Mouse (Mus musculus): ENCODE data around the gene Rasl11b. TPM values are rescaled to one million over a fixed set of nuclear protein-coding genes. Genes with fewer than 3 reads are reported as not detected.

Gene Rasl11b
- total RNA-seq, 2 experiments from 2014 or later, result 44.4 to 48.5 TPM

DNA sequence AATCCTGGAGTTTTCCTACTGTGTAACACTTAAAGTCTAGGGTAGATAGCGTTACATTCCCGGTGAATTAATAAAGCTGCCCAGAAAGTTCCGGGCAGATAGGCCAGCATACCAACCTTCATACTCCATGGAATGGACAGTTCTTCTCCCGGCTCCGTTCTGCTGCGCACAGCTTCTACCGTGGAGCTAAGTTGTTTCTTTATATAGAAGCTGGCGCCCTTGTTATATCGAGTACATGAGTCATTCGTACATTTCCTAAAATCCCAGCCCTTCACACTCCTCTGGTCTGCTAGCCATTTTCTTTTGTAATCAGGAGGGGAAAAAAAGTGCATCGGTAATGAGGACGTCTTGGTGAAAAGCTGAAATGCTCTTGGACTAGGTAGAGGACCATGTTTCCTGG lies 7.0 kb upstream of the Rasl11b start:
- DNase-seq (ENCODE audit: low spot score in 2 of 2), result no peak

DNA sequence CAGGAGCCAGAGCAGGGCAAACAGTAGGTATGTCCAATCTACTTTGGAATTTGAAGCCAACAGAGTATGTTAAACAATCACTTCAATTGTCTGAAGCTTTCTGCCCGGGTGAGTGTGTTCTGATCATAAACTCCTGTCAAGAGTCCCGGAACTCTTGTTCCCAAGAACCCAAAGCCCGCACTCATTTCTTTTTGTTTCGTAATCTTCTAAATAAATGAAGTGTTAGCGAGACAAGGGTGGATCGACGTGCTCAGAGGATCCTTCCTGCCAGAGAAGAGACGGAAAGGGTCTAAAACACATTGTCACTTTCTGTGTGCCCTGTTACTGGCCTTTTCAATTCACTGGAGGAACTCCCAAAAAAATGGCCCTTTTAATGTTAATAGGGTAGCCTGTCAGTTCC lies 6.2 kb upstream of the Rasl11b start:
- no peak for DNase-seq (ENCODE audit: low spot score in 2 of 2)

DNA sequence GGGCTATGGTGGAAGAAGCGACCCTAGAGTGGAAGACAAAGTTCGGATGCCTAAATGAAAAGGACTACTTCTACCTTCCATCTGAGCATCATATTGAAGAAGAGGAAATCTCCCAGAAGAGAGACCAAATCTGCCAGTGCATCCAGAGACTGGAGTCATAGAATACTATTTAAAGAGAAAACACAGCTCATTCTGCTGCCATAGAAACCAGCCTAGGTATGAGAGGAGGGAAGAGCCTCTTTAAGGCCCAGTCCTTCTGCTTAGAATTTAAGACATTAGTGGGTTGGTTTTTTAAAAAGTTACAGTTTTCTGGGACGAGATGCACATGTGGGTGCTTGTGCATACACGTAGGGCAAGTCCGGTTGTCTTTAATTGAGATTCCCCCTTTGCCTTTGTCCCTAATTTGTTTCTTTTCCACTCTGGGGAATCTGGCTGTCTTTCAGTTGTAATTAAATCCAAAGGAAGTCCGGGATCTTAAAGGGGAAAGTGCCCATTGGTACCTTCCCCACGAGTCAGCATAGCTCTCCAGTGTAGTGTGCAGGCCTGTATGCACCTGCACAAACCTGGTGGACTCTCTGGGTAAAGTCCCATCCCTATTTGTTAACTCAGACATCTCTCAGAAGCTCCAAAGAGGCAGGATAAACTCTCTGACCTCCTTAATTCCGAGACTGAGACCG lies 5.5 kb upstream of the Rasl11b start:
- no peak for DNase-seq (ENCODE audit: low spot score in 2 of 2)

DNA sequence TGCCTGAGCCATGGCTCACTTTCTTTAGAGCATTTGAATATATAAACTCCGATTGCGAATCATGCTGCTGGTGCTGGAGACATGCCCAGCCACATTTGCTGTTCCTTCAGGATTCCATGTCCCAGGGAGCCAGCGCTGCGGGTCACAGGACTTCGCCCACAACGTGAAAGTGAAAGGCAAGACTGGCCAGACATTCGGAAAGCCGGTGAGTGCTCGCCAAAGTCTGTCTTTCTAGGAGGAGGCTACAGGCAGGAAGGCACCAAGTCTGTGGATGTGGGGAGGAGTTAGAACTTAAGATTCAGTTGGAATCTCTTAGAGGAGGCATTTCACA lies 5.0 kb upstream of the Rasl11b start:
- DNase-seq (ENCODE audit: low spot score in 2 of 2), result no peak

DNA sequence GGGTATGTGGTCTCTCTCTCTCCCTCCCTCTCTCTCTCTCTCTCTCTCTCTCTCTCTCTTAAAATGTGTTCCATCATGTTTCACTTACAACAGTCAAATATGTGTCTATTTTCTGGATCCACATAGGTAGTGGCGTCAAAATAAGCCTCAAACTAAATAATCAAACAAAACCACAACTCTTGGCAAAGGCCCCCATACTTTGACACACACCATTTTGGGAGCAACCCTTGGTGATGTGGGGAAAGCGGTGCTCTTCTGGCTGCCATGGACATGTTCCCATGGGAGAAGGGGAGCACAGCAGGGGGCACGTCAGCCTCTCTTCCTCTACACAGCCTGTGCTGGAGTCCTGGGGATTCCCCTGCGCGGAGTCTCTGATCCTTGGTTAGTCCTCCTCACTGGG lies 4.2 kb upstream of the Rasl11b start:
- DNase-seq (ENCODE audit: low spot score in 2 of 2), result no peak

DNA sequence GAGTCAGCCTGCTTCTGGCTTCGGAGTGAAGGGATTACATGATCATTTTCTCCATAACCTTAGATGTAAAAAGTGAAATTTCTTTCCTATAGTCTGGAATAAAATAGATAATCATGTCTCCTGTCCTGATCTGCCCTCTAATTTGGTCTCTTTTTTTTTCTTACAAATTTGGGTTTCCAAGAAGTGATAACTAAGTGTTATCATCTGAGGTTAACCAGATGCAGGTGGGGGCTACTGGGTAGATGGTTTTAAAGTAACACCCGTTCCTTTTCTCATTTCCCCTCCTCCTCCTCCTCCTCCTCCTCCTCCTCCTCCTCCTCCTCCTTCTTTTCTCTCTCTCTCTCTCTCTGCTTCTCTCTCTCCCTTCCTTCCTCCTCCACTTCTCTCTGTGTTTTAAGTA lies 2.1 kb upstream of the Rasl11b start:
- no peak for DNase-seq (ENCODE audit: low spot score in 2 of 2)

DNA sequence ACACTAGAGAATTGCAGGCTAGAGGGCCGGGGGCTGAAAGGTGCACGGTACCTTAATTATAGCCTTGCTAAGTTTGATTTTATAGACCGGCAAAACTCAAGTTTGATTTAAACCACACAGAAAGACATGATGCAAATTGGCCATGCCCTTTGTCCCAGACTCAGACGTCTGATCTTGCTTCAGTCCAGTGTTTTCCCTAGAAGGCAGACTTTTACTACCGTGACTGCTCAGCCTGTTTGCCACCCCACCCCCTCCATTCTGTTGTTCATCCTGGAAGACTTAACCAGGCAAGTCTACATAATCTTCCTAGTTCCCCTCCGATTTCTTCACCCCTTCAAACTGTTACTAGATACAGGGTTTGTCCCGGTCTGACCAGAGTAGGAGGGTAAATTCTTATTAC lies 1.5 kb upstream of the Rasl11b start:
- no peak for DNase-seq (ENCODE audit: low spot score in 2 of 2)

DNA sequence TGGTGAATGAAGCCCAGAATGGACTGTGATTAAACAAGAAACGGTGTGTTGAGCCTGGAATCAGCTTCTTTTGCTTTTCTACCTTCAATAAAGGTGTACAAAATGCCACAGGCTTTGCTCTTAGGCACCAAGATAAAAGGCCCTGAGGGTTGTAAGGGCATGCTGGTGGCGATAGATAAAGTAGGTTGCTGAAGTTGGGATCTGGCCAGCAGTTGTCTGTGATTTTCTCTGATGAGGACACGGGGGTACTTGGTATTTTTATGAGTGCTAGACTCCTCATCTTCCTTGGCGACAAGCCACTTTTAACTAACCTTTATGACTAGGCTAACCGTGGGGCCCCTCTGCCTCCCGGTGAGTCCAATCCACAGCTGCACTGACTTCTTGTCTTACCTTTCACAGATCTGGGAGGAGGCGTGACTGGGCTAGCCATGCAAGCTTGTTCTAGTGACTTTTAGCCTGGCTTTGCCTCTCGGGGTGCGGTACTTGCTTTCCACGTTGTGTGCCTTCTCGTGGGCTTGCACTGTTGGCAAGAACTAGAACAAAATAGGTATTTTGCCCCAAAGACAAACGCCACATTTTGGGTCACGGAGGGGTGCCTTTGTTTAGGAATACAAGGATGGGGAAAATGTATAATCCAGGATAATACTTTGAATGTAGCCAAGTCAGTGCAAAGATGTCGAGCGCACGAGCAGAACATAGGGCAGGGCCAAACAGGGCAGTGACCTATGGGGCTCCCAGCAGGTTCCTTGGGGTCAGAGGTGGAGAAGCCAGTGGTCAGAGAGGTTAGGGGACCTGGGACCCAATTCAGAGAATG lies 852 bp upstream of the Rasl11b start:
- DNase-seq (ENCODE audit: low spot score in 2 of 2), result no peak

DNA sequence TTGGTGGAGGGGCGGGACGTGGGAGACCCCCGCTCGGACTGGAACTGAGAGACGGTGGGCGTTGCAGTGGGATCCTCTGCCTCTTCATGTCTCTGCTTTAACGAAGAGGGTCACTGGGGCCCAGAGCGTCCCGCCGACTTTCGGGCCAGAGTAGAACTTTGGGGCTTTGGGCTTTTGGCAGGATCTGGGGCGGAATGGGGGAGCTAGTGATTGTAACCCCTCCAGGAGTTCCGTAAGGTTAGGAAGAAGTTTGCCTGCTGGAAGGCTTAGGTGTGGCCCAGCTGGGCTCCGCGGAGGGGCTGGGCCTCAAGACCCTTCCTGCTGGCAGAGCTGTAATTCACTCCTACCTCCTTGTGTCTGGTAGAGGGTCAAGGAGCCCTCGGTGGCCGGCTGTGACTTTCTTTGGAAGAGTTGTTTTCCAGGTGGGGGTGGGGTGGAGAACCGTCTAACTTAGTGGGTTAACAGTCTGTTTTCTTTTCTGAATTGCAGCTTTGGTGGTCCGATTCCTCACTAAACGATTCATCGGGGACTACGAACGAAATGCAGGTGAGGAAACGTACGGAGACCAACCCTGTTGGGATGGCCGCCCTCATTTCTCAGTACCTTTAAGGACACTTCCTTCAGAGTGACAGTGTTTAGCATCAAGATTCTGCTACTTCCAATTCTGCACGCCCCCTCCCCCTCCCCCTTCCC lies 674 bp downstream of the Rasl11b start:
- no peak for DNase-seq (ENCODE audit: low spot score in 2 of 2)

DNA sequence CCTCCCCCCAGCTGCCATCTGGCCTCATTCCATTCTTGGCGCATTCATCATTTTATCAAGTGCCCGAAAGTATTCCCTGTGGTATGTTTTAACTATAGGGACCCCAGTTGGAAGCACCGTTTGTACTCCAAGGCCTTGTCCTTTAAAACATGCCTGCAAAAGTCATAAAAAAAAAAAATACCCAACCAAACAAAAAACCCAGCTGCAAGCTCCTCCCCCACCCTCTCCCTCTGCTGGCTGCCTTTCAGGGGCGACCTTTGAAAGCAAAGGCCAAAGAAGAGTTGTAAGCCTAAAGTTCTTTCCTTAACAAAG lies 1.2 kb downstream of the Rasl11b start:
- DNase-seq (ENCODE audit: low spot score in 2 of 2), result no peak

DNA sequence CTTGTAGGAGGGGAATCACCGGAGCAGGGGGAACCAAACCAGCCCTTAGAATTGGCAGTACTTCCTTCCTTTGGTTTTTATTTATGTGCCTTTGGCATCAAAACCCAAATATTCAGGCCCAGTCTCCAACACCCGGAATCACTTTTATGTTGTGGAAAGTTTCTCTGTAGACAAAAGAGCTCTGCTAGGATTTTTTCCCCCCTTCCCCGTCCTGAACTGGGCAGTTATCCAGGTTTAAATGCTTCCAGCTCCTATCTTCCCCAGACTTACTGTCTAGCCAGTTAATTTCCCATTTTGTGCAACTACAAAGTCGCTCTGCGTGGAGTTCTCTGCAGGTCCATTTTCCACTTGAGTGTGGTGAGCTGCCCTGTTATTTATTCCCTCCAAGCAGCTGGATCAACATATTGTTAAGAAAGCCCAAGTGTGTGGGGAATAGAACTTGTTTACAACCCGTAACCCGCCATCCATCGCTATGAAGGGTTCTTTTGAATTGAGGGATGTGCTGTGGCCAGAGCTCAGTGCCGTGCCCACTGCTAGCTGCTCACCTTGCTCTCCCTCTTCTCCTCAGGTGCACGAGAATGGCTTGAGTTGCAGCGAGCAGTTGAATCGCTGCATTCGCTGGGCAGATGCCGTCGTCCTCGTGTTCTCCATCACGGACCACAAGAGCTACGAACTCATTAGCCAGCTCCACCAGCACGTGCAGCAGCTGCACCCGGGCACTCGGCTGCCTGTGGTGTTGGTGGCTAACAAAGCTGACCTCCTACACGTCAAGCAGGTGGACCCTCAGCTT lies 2.6 kb downstream of the Rasl11b start:
- DNase-seq (ENCODE audit: low spot score in 2 of 2), result no peak

DNA sequence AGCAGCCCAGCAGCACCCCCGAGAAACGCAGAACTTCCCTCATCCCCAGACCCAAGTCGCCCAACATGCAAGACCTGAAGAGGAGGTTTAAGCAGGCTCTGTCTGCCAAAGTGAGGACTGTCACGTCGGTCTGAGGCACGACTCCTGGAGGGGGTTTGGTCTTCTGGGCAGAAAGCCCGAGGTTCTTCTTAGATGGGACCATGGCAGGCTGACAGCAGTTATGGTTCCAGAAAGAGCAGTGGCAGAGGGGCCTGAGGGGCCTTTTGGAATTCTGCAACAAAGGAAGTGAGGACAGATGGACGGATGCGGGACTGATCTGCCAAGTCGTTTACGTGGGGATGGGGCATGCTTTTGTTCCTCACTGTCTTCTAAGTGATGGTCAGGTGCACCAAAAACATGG lies 3.4 kb downstream of the Rasl11b start:
- no peak for DNase-seq (ENCODE audit: low spot score in 2 of 2)

DNA sequence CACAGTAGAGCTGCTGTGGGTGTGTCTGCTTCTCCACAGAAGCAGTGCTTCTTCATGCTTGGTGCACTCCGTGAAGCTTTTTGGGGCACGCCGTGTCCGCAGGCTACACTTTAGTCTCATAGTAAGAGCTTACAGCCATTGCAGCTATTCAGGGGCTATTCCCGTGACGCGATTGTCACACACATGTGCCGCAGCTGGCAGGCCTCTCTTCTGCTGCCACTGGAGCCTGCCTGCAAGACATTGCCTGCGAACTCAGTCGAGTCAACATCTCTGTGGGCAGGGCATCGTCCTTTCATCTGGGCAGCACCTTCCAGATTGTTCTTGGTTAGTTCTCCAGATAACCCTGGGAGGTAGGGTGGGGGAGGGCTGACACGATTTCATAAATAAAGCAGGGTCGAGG lies 4.7 kb downstream of the Rasl11b start:
- DNase-seq (ENCODE audit: low spot score in 2 of 2), result no peak

DNA sequence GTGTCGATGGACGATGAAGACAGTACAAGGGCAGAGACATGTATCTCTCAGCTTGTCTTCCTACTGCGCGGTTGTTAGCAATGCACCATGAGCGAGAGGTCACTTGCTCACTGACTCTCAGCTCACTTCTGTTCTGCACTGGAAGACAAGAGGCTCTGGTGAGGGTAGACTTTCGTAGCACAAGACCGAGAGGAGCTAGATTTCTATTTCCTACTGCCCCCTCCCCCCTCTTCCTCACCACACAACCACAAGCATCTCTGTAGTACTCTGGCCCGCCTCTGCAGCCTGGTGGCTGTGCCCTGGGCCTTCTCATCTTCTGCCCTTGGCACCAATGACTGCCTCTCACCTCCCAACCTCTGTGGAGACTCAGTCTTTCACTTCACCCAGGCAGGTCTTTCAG lies 5.4 kb downstream of the Rasl11b start:
- DNase-seq (ENCODE audit: low spot score in 2 of 2), result no peak

DNA sequence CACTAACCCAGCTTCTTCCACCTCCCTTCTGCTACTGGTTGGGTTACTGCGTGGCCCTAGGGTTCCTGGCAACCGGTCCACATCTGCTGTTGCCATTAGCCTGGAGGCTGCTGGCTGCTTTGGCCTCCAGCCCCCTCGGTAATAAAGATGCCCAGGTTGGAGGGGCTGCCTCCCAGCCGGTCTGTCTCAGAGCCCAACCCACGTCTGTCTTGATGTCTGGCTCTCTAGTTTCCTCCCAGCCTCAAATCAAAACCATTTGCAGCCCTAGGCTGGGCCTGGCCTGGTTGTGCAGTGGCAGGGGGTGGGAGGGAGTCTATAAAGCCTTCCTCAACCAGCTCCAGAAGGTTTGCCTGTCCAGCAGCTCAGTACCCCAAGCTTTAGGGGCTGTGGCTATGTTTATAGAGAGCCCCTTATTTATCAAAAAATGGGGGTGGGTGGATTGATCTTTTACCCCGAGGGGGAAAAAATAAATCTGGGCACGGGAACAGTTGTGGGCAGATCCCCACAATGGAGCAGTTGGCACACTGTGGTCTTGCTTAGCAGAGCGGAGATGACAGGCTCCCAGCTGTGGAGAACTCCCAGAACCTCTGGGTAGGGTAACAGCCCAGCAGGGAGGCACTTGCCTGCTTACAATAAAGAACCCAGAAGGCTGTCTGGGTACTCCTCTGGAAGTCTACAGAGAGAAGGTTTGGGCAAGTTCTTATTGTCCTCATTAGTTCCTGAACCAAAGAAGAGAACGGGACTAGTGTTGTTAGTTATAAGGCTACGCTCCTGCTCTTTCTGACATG lies 6.7 kb downstream of the Rasl11b start:
- no peak for DNase-seq (ENCODE audit: low spot score in 2 of 2)

DNA sequence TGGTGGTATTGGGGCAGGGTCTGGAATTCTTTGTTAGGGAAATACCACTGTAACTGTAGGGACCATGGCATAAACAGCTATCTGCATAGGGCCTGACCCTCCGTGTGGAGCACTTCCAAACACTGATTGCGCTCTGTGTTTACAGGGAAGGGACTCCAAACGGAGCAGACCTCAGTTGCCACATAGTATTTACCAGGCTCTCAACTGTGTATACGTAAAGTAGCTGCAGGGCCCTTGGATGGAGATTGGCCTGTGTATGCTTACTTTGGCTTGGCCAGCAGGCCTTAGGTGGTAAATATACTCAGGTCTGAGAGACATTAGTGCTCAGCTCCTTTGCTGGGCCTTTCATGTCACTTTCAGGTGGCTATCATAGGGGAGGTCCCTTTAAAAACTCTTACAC lies 7.4 kb downstream of the Rasl11b start:
- no peak for DNase-seq (ENCODE audit: low spot score in 2 of 2)

DNA sequence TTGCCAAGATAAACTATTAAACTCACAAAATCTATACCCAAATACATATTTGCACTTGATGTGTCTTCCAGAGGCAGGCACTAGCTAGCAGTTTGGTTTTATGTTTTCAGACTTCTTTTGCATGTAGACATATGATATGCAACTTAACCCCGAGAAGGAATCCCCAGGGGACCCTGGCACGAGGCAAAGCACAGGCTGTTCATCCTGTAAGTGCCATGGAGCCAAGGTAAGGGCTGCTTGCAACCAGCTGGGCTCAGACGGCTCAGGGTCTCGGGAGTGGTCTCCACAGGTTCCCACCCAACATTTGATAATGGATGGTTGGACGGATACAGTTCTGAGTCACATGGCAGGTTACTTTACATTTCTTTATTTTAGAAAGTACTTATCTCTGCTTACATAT lies 9.4 kb downstream of the Rasl11b start:
- DNase-seq (ENCODE audit: low spot score in 2 of 2), result no peak

DNA sequence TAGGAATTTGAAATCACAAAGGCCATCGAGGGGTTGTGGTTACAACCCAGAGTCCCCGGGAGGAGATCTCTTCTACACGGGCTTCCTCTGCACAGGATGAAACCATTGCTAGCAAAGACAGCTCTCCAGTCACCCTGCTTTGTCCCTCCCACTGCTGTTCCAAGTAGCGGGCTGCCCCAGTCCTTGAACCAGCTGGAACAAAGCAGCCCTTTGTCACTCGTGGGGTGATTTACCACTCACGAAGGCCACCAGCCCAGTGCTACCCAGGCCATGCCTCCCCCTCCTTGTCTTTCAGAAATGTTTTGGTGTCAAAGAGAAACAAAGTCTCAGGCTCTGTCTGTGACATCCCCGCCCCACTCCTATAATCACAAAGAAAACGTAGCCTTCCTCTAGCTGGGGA lies 10.4 kb downstream of the Rasl11b start:
- DNase-seq (ENCODE audit: low spot score in 2 of 2), result no peak

DNA sequence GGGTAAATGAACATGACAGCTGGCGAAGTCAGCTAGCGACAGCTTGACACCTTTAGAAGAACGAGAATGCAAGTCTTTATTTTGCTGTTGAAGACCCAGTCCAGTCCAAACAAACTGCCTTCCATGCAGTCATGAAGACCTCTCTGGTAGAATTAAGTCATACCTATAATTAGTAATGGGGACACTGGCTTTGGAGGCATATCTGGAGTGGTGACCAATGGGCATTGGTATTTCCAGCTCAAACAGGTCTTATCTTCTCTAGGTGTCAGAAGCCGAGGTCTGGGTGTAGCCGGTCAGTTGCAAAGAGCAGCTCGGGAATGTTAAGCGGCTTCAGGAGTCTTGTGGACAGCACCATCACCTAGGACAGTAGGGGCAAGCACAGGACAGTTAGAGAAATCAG lies 11.0 kb downstream of the Rasl11b start:
- no peak for DNase-seq (ENCODE audit: low spot score in 2 of 2)

DNA sequence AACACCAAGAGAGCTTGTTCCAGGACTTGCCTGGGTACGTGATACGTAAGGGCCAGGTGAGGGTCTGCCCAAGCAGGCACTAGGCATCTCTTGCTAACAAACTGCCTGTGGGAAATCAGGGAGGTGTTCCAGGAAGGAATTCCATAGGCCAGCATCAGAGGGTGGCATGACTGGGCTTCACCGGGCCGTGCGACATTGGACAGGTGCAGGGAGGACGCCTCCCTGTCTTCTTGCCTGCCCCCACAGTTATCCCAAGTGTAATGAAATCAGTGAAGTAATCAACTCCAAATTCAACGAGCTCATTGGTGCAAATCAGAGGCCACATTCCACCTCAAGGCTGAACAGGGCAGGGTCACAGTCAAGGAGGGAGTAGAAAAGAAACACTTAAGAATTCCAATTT lies 11.6 kb downstream of the Rasl11b start:
- DNase-seq (ENCODE audit: low spot score in 2 of 2), result no peak

DNA sequence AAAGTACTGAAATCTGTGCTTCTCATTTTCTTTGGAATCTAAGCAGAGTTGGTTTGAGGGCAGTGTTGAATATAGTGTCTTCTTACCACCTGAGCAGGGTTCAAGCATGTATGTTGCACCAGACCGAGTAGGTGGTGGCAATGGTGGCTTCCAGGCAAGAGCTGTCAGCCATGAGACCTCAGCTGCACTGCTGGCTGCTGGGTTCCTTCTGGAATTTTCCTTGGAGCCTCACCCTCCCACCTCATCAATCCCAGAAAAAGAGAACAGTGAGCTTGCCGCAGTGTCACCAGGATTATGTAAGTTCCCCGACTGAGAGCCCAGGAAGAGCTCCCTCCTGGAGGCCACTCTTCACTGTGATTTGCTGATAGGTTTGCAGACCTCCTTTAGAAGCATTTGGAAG lies 12.1 kb downstream of the Rasl11b start:
- no peak for DNase-seq (ENCODE audit: low spot score in 2 of 2)

All from layer of hippocampus, postnatal 10 days (tissue).